In the genomic region with DNA sequence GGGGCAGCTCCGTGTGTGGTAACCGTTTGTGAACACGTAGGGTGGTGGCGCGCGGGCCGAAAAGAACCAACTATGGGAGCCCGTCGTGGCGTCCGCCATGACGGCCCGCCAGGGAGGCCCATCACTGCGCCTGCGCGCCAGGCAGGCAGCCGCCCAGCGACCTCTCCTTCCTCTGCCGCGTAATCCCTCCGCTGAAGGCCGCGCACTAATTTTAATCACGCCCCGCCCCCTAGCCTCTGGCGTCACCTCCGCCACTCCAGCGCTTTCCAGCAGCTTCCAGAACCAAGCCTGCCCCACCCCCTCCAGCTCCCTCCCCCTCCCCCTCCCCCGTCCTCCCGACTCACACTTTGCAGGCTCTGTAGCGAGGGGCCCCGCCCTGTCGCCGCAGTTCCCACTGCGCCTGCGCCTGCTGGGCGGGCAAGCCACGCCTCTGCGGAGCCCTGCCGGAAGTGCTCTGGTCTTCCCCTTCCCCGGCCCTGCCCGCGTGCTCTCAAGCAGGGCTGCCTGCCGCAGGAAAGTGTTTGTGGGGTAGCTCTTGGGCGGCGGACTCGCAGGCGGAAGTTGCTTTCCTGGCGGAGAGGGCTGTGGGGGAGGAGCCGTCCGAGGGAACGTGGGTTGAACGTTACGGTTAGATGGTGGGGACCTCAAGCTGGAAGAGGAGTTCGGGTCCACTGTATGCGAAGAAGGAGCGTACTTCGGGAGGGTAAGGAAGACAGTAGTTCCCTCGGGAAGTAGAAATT, we compare ENCODE assay signal across 8 mouse cellular contexts. TPM values are rescaled to one million over a fixed set of nuclear protein-coding genes. Genes with fewer than 3 reads are reported as not detected.
A peak's percentile ranks its signal among the peaks of the same experiment; 100 is the strongest.
DNase-seq lines count a peak whose midpoint lies in the region; ATAC-seq and TF ChIP-seq lines count a peak whose summit lies in the region.

Gene Uspl1, plus strand, starts transcription at position 247 of the 740 bp plus-strand sequence.
Gene Hmgb1, minus strand, starts transcription at position 386 of the 740 bp plus-strand sequence.

- peak within 1 kb of the TSS; percentile 77 to 80 for H3K4me3 ChIP-seq in MEL (ENCODE audit: control insufficient read depth in 1 of 2, insufficient read depth in 1 of 2, low read depth in 2 of 2, low read length in 2 of 2)
- H3K4me3 ChIP-seq in cerebellum, adult 2 months (replicated peaks; ENCODE audit: insufficient read depth, low read depth, low read length): peak within 1 kb of the TSS; percentile 90
- H3K4me3 ChIP-seq in forebrain, postnatal 0 days (ENCODE audit: low read depth, low read length): peak within 1 kb of the TSS; percentile 62
- H3K4me3 ChIP-seq in lung, embryonic 15.5 days: peak within 1 kb of the TSS; percentile 60

- peak; percentile 93 to 99 for TF ChIP-seq POLR2A in MEL (IDR thresholded peaks at IDR 0.05; ENCODE audit: control insufficient read depth in 1 of 2, insufficient read depth in 1 of 2, low read depth in 1 of 2, low read length in 2 of 2, poor library complexity in 1 of 2)
- TF ChIP-seq POLR2A in cerebellum, adult 2 months (IDR thresholded peaks at IDR 0.05; ENCODE audit: borderline replicate concordance, insufficient read depth, low read length): peak; percentile 97

- H3K79me2 ChIP-seq in MEL (ENCODE audit: control insufficient read depth, insufficient read depth, low read length, poor library complexity): peaks cover 39% of the 10 kb centered on the region

- under 1% methylated on average over 51 of the region's 59 CpGs for WGBS in cerebellum, adult 2 months
- under 1% methylated on average over 57 of the region's 59 CpGs for WGBS in forebrain, postnatal 0 days
- under 1% methylated on average over 56 of the region's 59 CpGs for WGBS in lung, embryonic 15.5 days

- TF ChIP-seq RAD21 in MEL (IDR thresholded peaks at IDR 0.05; ENCODE audit: low read depth, low read length): no peak

- peaks cover 19 to 24% of the 10 kb centered on the region in 2 experiments for H3K4me1 ChIP-seq in MEL (ENCODE audit: control insufficient read depth in 1 of 2, insufficient read depth in 2 of 2, low read length in 2 of 2)
- H3K4me1 ChIP-seq in cerebellum, adult 2 months (ENCODE audit: control insufficient read depth, insufficient read depth, low read length): no peaks in the 10 kb centered on the region
- H3K4me1 ChIP-seq in forebrain, postnatal 0 days (ENCODE audit: insufficient read depth): peaks cover 10% of the 10 kb centered on the region
- H3K4me1 ChIP-seq in lung, embryonic 15.5 days: peaks cover 19% of the 10 kb centered on the region

- H3K9ac ChIP-seq in MEL (ENCODE audit: control insufficient read depth, low read depth, low read length, poor library complexity, severe bottlenecking): peak within 1 kb of the TSS; percentile 89
- H3K9ac ChIP-seq in forebrain, postnatal 0 days: peak within 1 kb of the TSS; percentile 73
- peak within 1 kb of the TSS; percentile 62 for H3K9ac ChIP-seq in lung, embryonic 15.5 days

- ATAC-seq in forebrain, postnatal 0 days: peak; percentile 98
- ATAC-seq in lung, embryonic 15.5 days (ENCODE audit: borderline replicate concordance, extremely low read depth, low FRiP score, low TSS enrichment): peak; percentile 98

- peak; percentile 100 for DNase-seq in MEL (ENCODE audit: low read depth, low spot score)
- peak; percentile 99 for DNase-seq in cerebellum, adult 2 months
- DNase-seq in forebrain, postnatal 0 days: peak; percentile 100
- peak; percentile 100 for DNase-seq in heart, postnatal 4 days
- DNase-seq in layer of hippocampus, adult 8-10 months (ENCODE audit: low spot score in 2 of 2): peak; percentile 98
- DNase-seq in ovary, adult 18-20 months (ENCODE audit: low spot score): peak; percentile 99
- peak; percentile 99 for DNase-seq in thymus, postnatal 0 days (ENCODE audit: low spot score)

- H3K27me3 ChIP-seq in MEL (ENCODE audit: control insufficient read depth in 1 of 2, insufficient read depth in 2 of 2, low read length in 2 of 2): no peaks in the 10 kb centered on the region
- no peaks in the 10 kb centered on the region for H3K27me3 ChIP-seq in cerebellum, adult 2 months (ENCODE audit: control insufficient read depth, insufficient read depth, low read length)
- H3K27me3 ChIP-seq in forebrain, postnatal 0 days (ENCODE audit: insufficient read depth, low read length): no peaks in the 10 kb centered on the region
- H3K27me3 ChIP-seq in lung, embryonic 15.5 days: no peaks in the 10 kb centered on the region

- peak within 1 kb of the TSS; percentile 78 for H3K4me2 ChIP-seq in forebrain, postnatal 0 days (ENCODE audit: low read depth)
- peak within 1 kb of the TSS; percentile 60 for H3K4me2 ChIP-seq in lung, embryonic 15.5 days

- no peak for TF ChIP-seq CTCF in MEL (IDR thresholded peaks at IDR 0.05 in 2 of 3, conservative IDR thresholded peaks at IDR 0.05 in 1 of 3; ENCODE audit: control insufficient read depth in 1 of 3, insufficient read depth in 1 of 3, low read depth in 2 of 3, low read length in 3 of 3, poor library complexity in 1 of 3, severe bottlenecking in 1 of 3)
- TF ChIP-seq CTCF in cerebellum, adult 2 months (IDR thresholded peaks at IDR 0.05; ENCODE audit: borderline replicate concordance, insufficient read depth, low read depth, low read length): no peak
- TF ChIP-seq CTCF in forebrain, postnatal 0 days (IDR thresholded peaks at IDR 0.05; ENCODE audit: low read depth): no peak

- H3K27ac ChIP-seq in MEL (ENCODE audit: control insufficient read depth, low read depth, low read length): peak within 1 kb of the TSS; percentile 94
- peak within 1 kb of the TSS; percentile 96 for H3K27ac ChIP-seq in cerebellum, adult 2 months (ENCODE audit: insufficient read depth, low read length)
- peak within 1 kb of the TSS; percentile 88 for H3K27ac ChIP-seq in forebrain, postnatal 0 days (ENCODE audit: low read depth, low read length)
- peak within 1 kb of the TSS; percentile 92 for H3K27ac ChIP-seq in lung, embryonic 15.5 days

- peaks cover 26 to 51% of the 10 kb centered on the region in 2 experiments for H3K36me3 ChIP-seq in MEL (ENCODE audit: control insufficient read depth in 1 of 2, insufficient read depth in 2 of 2, low read length in 2 of 2)
- H3K36me3 ChIP-seq in forebrain, postnatal 0 days (ENCODE audit: insufficient read depth): peaks cover 4% of the 10 kb centered on the region
- peaks cover 9% of the 10 kb centered on the region for H3K36me3 ChIP-seq in lung, embryonic 15.5 days

- H3K9me3 ChIP-seq in MEL (replicated peaks; ENCODE audit: insufficient read depth, low read length): no peaks in the 10 kb centered on the region
- H3K9me3 ChIP-seq in forebrain, postnatal 0 days (ENCODE audit: low read length): no peaks in the 10 kb centered on the region
- H3K9me3 ChIP-seq in lung, embryonic 15.5 days: no peaks in the 10 kb centered on the region

- peak in 1 of 2 experiments; percentile 33; a peak in 1 of 4 replicates for TF ChIP-seq EP300 in MEL (IDR thresholded peaks at IDR 0.05; ENCODE audit: low read depth in 1 of 2, low read length in 2 of 2)

TF ChIP-seq in MEL, 35 proteins besides CTCF, POLR2A, EP300 and RAD21 (continues in another document):
- TF ChIP-seq MAFK (IDR thresholded peaks at IDR 0.05; ENCODE audit: borderline replicate concordance, low read depth, low read length) (no peak), BHLHE40 (IDR thresholded peaks at IDR 0.05; ENCODE audit: borderline replicate concordance, low read depth, low read length) (no peak; the same call in 1 of the 2 replicates), ZC3H11A (IDR thresholded peaks at IDR 0.05; ENCODE audit: low read depth, low read length) (no peak), CHD2 (IDR thresholded peaks at IDR 0.05; ENCODE audit: low read length) (peak; percentile 65; the same call in 1 of the 2 replicates), USF2 (IDR thresholded peaks at IDR 0.05; ENCODE audit: borderline replicate concordance in 1 of 2, insufficient read depth in 1 of 2, low read depth in 1 of 2, low read length in 2 of 2) (no peak), HCFC1 (IDR thresholded peaks at IDR 0.05; ENCODE audit: low read depth, low read length) (peak; percentile 97), ETS1 (IDR thresholded peaks at IDR 0.05; ENCODE audit: low read depth, low read length) (peak; percentile 63), NELFE (IDR thresholded peaks at IDR 0.05; ENCODE audit: low read depth, low read length) (peak; percentile 99), ELF1 (IDR thresholded peaks at IDR 0.05; ENCODE audit: low read depth, low read length) (peak; percentile 93), SMC3 (IDR thresholded peaks at IDR 0.05; ENCODE audit: low read depth, low read length) (no peak), TCF12 (IDR thresholded peaks at IDR 0.05; ENCODE audit: low read depth, low read length) (peak; percentile 87), RCOR1 (IDR thresholded peaks at IDR 0.05; ENCODE audit: low read depth, low read length) (peak; percentile 44; the same call in 1 of the 2 replicates), MYC (IDR thresholded peaks at IDR 0.05; ENCODE audit: low read depth, low read length) (peak; percentile 98), ZNF384 (IDR thresholded peaks at IDR 0.05; ENCODE audit: low read depth, low read length) (peak; percentile 1; the same call in 1 of the 2 replicates)

RNA-seq across cellular contexts. Expression of gene Uspl1, which starts in this region (rescaled TPM):
- total RNA-seq in MEL (2012; rRNA removed): 84.2 and 94.4 TPM in 2 replicates
- 100 to 1,000 TPM in 1 of 2 experiments, 10 to 100 TPM in 1; 68.5 to 179 TPM for polyA plus RNA-seq in MEL (2012; ENCODE audit: insufficient read depth in 1 of 2, insufficient read length in 2 of 2, low read depth in 1 of 2, low replicate concordance in 2 of 2, missing spikeins in 1 of 2)
- 29.8 and 31.8 TPM in 2 replicates for polyA plus RNA-seq in cerebellum, adult 2 months (2012; rRNA removed)
- total RNA-seq in forebrain, postnatal 0 days (2014; rRNA removed): 61.3 and 63.6 TPM in 2 replicates
- 37.3 and 41.8 TPM in 2 replicates for polyA plus RNA-seq in forebrain, postnatal 0 days (2015; fragmentation: Nextera tagmentation; extraction: Ambion mirVana)
- total RNA-seq in heart, postnatal 4 days (2021): 10 to 100 TPM; 24.6 to 25.1 TPM
- 10 to 100 TPM; 39.7 to 46.2 (median 41.6) TPM for total RNA-seq in layer of hippocampus, adult 8-10 months (2022)
- polyA plus RNA-seq in lung, embryonic 15.5 days (2015; fragmentation: Nextera tagmentation; extraction: Ambion mirVana): 37.0 and 39.0 TPM in 2 replicates
- 77.0 and 78.9 TPM in 2 replicates for polyA plus RNA-seq in thymus, postnatal 0 days (2015; fragmentation: Nextera tagmentation; extraction: Ambion mirVana)

RNA-seq across cellular contexts. Expression of gene Hmgb1, which starts in this region (rescaled TPM):
- total RNA-seq in MEL (2012; rRNA removed): 678 and 686 TPM in 2 replicates
- 100 to 1,000 TPM in 1 of 2 experiments, not detected in 1; 600 TPM for polyA plus RNA-seq in MEL (2012; ENCODE audit: insufficient read depth in 1 of 2, insufficient read length in 2 of 2, low read depth in 1 of 2, low replicate concordance in 2 of 2, missing spikeins in 1 of 2)
- 180 and 186 TPM in 2 replicates for polyA plus RNA-seq in cerebellum, adult 2 months (2012; rRNA removed)
- 446 and 559 TPM in 2 replicates for total RNA-seq in forebrain, postnatal 0 days (2014; rRNA removed)
- 836 and 892 TPM in 2 replicates for polyA plus RNA-seq in forebrain, postnatal 0 days (2015; fragmentation: Nextera tagmentation; extraction: Ambion mirVana)
- total RNA-seq in heart, postnatal 4 days (2021): 100 to 1,000 TPM; 236 to 264 TPM
- total RNA-seq in layer of hippocampus, adult 8-10 months (2022): 100 to 1,000 TPM; 119 to 140 (median 134) TPM
- 1,537 and 1,564 TPM in 2 replicates for polyA plus RNA-seq in lung, embryonic 15.5 days (2015; fragmentation: Nextera tagmentation; extraction: Ambion mirVana)
- 2,611 and 2,714 TPM in 2 replicates for polyA plus RNA-seq in thymus, postnatal 0 days (2015; fragmentation: Nextera tagmentation; extraction: Ambion mirVana)

Comparison
In these comparisons a context has a peak if more than half of its experiments do, and no peak if none do; other contexts are left out.
1. Peak in every context shown above with its lines: DNase-seq, ATAC-seq, H3K4me3 ChIP-seq and H3K27ac ChIP-seq.